Comparison of ENCODE assay signal across 9 mouse cellular contexts in the genomic region with DNA sequence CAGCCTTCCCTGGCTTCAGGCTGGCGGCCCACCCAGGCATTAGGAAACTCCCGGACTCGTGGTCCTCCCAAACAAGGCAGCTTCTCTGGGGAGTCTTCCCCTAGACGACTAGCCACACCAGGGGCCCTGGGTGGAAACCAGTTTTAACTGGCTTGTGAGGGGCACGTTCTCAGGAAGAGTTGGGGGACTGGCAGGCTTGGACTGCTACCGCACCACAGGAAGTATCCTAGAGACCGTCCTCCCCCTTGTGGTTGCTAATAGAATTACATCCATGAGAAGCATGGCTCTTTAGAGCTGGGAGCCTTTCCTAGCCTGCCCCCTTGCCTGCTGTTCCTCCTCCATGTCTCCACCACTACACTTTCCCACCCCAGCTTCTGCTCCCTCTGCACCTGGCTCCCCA.
A peak's percentile ranks its signal among the peaks of the same experiment; 100 is the strongest.
DNase-seq lines count a peak whose midpoint lies in the region; ATAC-seq lines count a peak whose summit lies in the region.
"Had no signal": no experiment of that assay in that cellular context is flagged by ENCODE, and none has a peak within 500 bp of the region (broad histone marks: within the 10 kb centered on the region; RNA-seq: fewer than 3 reads in every experiment).

No protein-coding gene starts in this region.

- H3K4me3 ChIP-seq in forebrain, embryonic 10.5 days, result no peak overlapping the region
- H3K4me3 ChIP-seq in hindbrain, embryonic 13.5 days, result no peak overlapping the region
- H3K4me3 ChIP-seq: megakaryocyte, embryonic 14.5 days had no signal

- peaks cover 7% of the 10 kb centered on the region for H3K4me1 ChIP-seq in forebrain, embryonic 10.5 days
- peaks cover 13% of the 10 kb centered on the region; the same call in 1 of the 2 replicates for H3K4me1 ChIP-seq in hindbrain, embryonic 13.5 days (replicated peaks)

- H3K27me3 ChIP-seq in forebrain, embryonic 10.5 days (ENCODE audit: poor library complexity, severe bottlenecking), result no peaks in the 10 kb centered on the region
- no peaks in the 10 kb centered on the region for H3K27me3 ChIP-seq in hindbrain, embryonic 13.5 days
- H3K27me3 ChIP-seq: megakaryocyte, embryonic 14.5 days had no signal

- peak; percentile 49 for DNase-seq in gastrocnemius, adult 18-20 months (ENCODE audit: low spot score)
- DNase-seq in gastrocnemius, adult 8-10 months (ENCODE audit: low spot score in 2 of 2), result no peak
- DNase-seq in c-Kit-positive CD71-positive TER-119-positive erythroid progenitor cells, embryonic 14.5 days (ENCODE audit: low spot score), result peak; percentile 25
- peak; percentile 31 for DNase-seq in forebrain, embryonic 10.5 days (ENCODE audit: extremely low spot score, low spot score)
- peak; percentile 59 for DNase-seq in layer of hippocampus, adult 9-11 months
- peak; percentile 36 for DNase-seq in lung, postnatal 25 days (ENCODE audit: low spot score)
- DNase-seq in right cerebral cortex, postnatal 14 days, result peak; percentile 31

- no peak overlapping the region for H3K9ac ChIP-seq in hindbrain, embryonic 13.5 days

- no peaks in the 10 kb centered on the region for H3K9me3 ChIP-seq in forebrain, embryonic 10.5 days
- no peaks in the 10 kb centered on the region for H3K9me3 ChIP-seq in hindbrain, embryonic 13.5 days
- H3K9me3 ChIP-seq: megakaryocyte, embryonic 14.5 days had no signal

- no peak overlapping the region for H3K4me2 ChIP-seq in hindbrain, embryonic 13.5 days

- peak overlapping the region; percentile 63 for H3K27ac ChIP-seq in forebrain, embryonic 10.5 days
- no peak overlapping the region for H3K27ac ChIP-seq in hindbrain, embryonic 13.5 days

- ATAC-seq in hindbrain, embryonic 13.5 days (ENCODE audit: low FRiP score), result peak; percentile 81

- H3K36me3 ChIP-seq in forebrain, embryonic 10.5 days (replicated peaks), result no peaks in the 10 kb centered on the region
- H3K36me3 ChIP-seq in hindbrain, embryonic 13.5 days, result peaks cover 14% of the 10 kb centered on the region

- WGBS in forebrain, embryonic 10.5 days, result 29% methylated on average over 7 of the region's 7 CpGs
- WGBS in hindbrain, embryonic 13.5 days, result 36% methylated on average over 7 of the region's 7 CpGs

Comparison
In these comparisons a context has a peak if more than half of its experiments do, and no peak if none do; other contexts are left out.
1. DNase-seq: peak in gastrocnemius, adult 18-20 months (single experiment), c-Kit-positive CD71-positive TER-119-positive erythroid progenitor cells, embryonic 14.5 days (single experiment), forebrain, embryonic 10.5 days (single experiment), layer of hippocampus, adult 9-11 months (single experiment), lung, postnatal 25 days (single experiment) and right cerebral cortex, postnatal 14 days (single experiment); none in gastrocnemius, adult 8-10 months (0 of 2).